Mouse (Mus musculus): ENCODE results near the gene Hs2st1. TPM values are rescaled to one million over a fixed set of nuclear protein-coding genes. Genes with fewer than 3 reads are reported as not detected.

The Hs2st1 gene
- polyA plus RNA-seq, 1 experiment from 2014 or later, result 10.4 TPM

GRCm38 (mm10) chr3:144508342-144508741, 61.6 kb downstream of the Hs2st1 start:
- no peak overlapping the region for H3K4me2 ChIP-seq (ENCODE audit: low read length)
- no peak for TF ChIP-seq CTCF (IDR thresholded peaks at IDR 0.05; ENCODE audit: low read depth)
- 89% methylated on average over 4 of the region's 4 CpGs for WGBS
- no peak overlapping the region for H3K27ac ChIP-seq
- no peaks in the 10 kb centered on the region for H3K36me3 ChIP-seq (ENCODE audit: insufficient read depth, low read length)
- no peak overlapping the region for H3K9ac ChIP-seq (ENCODE audit: low read depth, low read length)
- no peak overlapping the region for H3K4me3 ChIP-seq (replicated peaks; ENCODE audit: low read depth, low read length)
- no peaks in the 10 kb centered on the region for H3K9me3 ChIP-seq (replicated peaks; ENCODE audit: low read length)
- no peaks in the 10 kb centered on the region for H3K4me1 ChIP-seq (replicated peaks; ENCODE audit: insufficient read depth, low read length)
- DNase-seq (ENCODE audit: low spot score) (no peak), ATAC-seq (replicated peaks; ENCODE audit: low FRiP score, low read depth) (no peak)
- no peaks in the 10 kb centered on the region for H3K27me3 ChIP-seq (ENCODE audit: insufficient read depth, low read length)

- no peaks in the 10 kb centered on the region for H3K4me1 ChIP-seq (replicated peaks; ENCODE audit: insufficient read depth, low read length)
- 62% methylated on average over 5 of the region's 5 CpGs for WGBS
- DNase-seq (ENCODE audit: low spot score) (no peak), ATAC-seq (replicated peaks; ENCODE audit: low FRiP score, low read depth) (no peak)
- no peak overlapping the region for H3K4me2 ChIP-seq (ENCODE audit: low read length)
- no peaks in the 10 kb centered on the region for H3K36me3 ChIP-seq (ENCODE audit: insufficient read depth, low read length)
- H3K27ac ChIP-seq, result no peak overlapping the region
- H3K9ac ChIP-seq (ENCODE audit: low read depth, low read length), result no peak overlapping the region
- no peaks in the 10 kb centered on the region for H3K9me3 ChIP-seq (replicated peaks; ENCODE audit: low read length)
- H3K27me3 ChIP-seq (ENCODE audit: insufficient read depth, low read length), result no peaks in the 10 kb centered on the region
- no peak overlapping the region for H3K4me3 ChIP-seq (replicated peaks; ENCODE audit: low read depth, low read length)
- no peak for TF ChIP-seq CTCF (IDR thresholded peaks at IDR 0.05; ENCODE audit: low read depth)
Observed at GRCm38 (mm10) chr3:144507885-144508284, 62.1 kb downstream of the Hs2st1 start.

GRCm38 (mm10) chr3:144506213-144506612, 63.8 kb downstream of the Hs2st1 start:
- ATAC-seq (replicated peaks; ENCODE audit: low FRiP score, low read depth) (peak; percentile 65; the same call in 1 of the 2 replicates), DNase-seq (ENCODE audit: low spot score) (peak; percentile 55)
- H3K4me2 ChIP-seq (ENCODE audit: low read length), result no peak overlapping the region
- H3K4me1 ChIP-seq (replicated peaks; ENCODE audit: insufficient read depth, low read length), result no peaks in the 10 kb centered on the region
- WGBS, result 20% methylated on average over 3 of the region's 3 CpGs
- no peaks in the 10 kb centered on the region for H3K36me3 ChIP-seq (ENCODE audit: insufficient read depth, low read length)
- H3K27me3 ChIP-seq (ENCODE audit: insufficient read depth, low read length), result no peaks in the 10 kb centered on the region
- TF ChIP-seq CTCF (IDR thresholded peaks at IDR 0.05; ENCODE audit: low read depth), result no peak
- H3K9ac ChIP-seq (ENCODE audit: low read depth, low read length), result no peak overlapping the region
- H3K9me3 ChIP-seq (replicated peaks; ENCODE audit: low read length), result no peaks in the 10 kb centered on the region
- no peak overlapping the region for H3K4me3 ChIP-seq (replicated peaks; ENCODE audit: low read depth, low read length)
- 0 out of 2 replicates have a peak overlapping the region, but pooled peaks have one; percentile 37 for H3K27ac ChIP-seq

- Histone ChIP-seq H3K4me2 (ENCODE audit: low read length) (no peak overlapping the region), H3K9ac (ENCODE audit: low read depth, low read length) (no peak overlapping the region), H3K27me3 (ENCODE audit: insufficient read depth, low read length) (no peaks in the 10 kb centered on the region), H3K4me1 (replicated peaks; ENCODE audit: insufficient read depth, low read length) (no peaks in the 10 kb centered on the region), H3K4me3 (replicated peaks; ENCODE audit: low read depth, low read length) (no peak overlapping the region), H3K27ac (no peak overlapping the region), H3K9me3 (replicated peaks; ENCODE audit: low read length) (no peaks in the 10 kb centered on the region), H3K36me3 (ENCODE audit: insufficient read depth, low read length) (no peaks in the 10 kb centered on the region)
- WGBS, result 38% methylated on average over 7 of the region's 7 CpGs
- TF ChIP-seq CTCF (IDR thresholded peaks at IDR 0.05; ENCODE audit: low read depth), result no peak
- no peak for DNase-seq (ENCODE audit: low spot score)
- ATAC-seq (replicated peaks; ENCODE audit: low FRiP score, low read depth), result no peak
Observed at GRCm38 (mm10) chr3:144501930-144502329, 68.1 kb downstream of the Hs2st1 start.

- WGBS, result 69% methylated on average over 5 of the region's 5 CpGs
- H3K4me3 ChIP-seq (replicated peaks; ENCODE audit: low read depth, low read length), result no peak overlapping the region
- no peaks in the 10 kb centered on the region for H3K36me3 ChIP-seq (ENCODE audit: insufficient read depth, low read length)
- ATAC-seq (replicated peaks; ENCODE audit: low FRiP score, low read depth) (no peak), DNase-seq (ENCODE audit: low spot score) (no peak)
- H3K4me1 ChIP-seq (replicated peaks; ENCODE audit: insufficient read depth, low read length), result no peaks in the 10 kb centered on the region
- H3K9ac ChIP-seq (ENCODE audit: low read depth, low read length), result no peak overlapping the region
- H3K27ac ChIP-seq, result no peak overlapping the region
- H3K9me3 ChIP-seq (replicated peaks; ENCODE audit: low read length), result no peaks in the 10 kb centered on the region
- TF ChIP-seq CTCF (IDR thresholded peaks at IDR 0.05; ENCODE audit: low read depth), result no peak
- no peak overlapping the region for H3K4me2 ChIP-seq (ENCODE audit: low read length)
- no peaks in the 10 kb centered on the region for H3K27me3 ChIP-seq (ENCODE audit: insufficient read depth, low read length)
Observed at GRCm38 (mm10) chr3:144496762-144497161, 73.2 kb downstream of the Hs2st1 start.

GRCm38 (mm10) chr3:144494838-144495237, 75.1 kb downstream of the Hs2st1 start:
- Histone ChIP-seq H3K27ac (no peak overlapping the region), H3K9ac (ENCODE audit: low read depth, low read length) (no peak overlapping the region), H3K4me3 (replicated peaks; ENCODE audit: low read depth, low read length) (no peak overlapping the region), H3K4me2 (ENCODE audit: low read length) (no peak overlapping the region), H3K4me1 (replicated peaks; ENCODE audit: insufficient read depth, low read length) (no peaks in the 10 kb centered on the region), H3K36me3 (ENCODE audit: insufficient read depth, low read length) (no peaks in the 10 kb centered on the region), H3K9me3 (replicated peaks; ENCODE audit: low read length) (no peaks in the 10 kb centered on the region), H3K27me3 (ENCODE audit: insufficient read depth, low read length) (no peaks in the 10 kb centered on the region)
- no peak for TF ChIP-seq CTCF (IDR thresholded peaks at IDR 0.05; ENCODE audit: low read depth)
- DNase-seq (ENCODE audit: low spot score) (no peak), ATAC-seq (replicated peaks; ENCODE audit: low FRiP score, low read depth) (no peak)
- WGBS, result 44% methylated on average over 5 of the region's 5 CpGs

- Histone ChIP-seq H3K4me3 (replicated peaks; ENCODE audit: low read depth, low read length) (no peak overlapping the region), H3K9me3 (replicated peaks; ENCODE audit: low read length) (no peaks in the 10 kb centered on the region), H3K27ac (no peak overlapping the region), H3K9ac (ENCODE audit: low read depth, low read length) (no peak overlapping the region), H3K4me2 (ENCODE audit: low read length) (no peak overlapping the region), H3K4me1 (replicated peaks; ENCODE audit: insufficient read depth, low read length) (no peaks in the 10 kb centered on the region), H3K27me3 (ENCODE audit: insufficient read depth, low read length) (no peaks in the 10 kb centered on the region), H3K36me3 (ENCODE audit: insufficient read depth, low read length) (no peaks in the 10 kb centered on the region)
- ATAC-seq (replicated peaks; ENCODE audit: low FRiP score, low read depth) (no peak), DNase-seq (ENCODE audit: low spot score) (no peak)
- no peak for TF ChIP-seq CTCF (IDR thresholded peaks at IDR 0.05; ENCODE audit: low read depth)
- 93% methylated on average over 2 of the region's 2 CpGs for WGBS
Observed at GRCm38 (mm10) chr3:144488787-144489186, 81.2 kb downstream of the Hs2st1 start.

Measured in kidney, postnatal 0 days (tissue).